Mouse (Mus musculus) forebrain, embryonic 13.5 days (tissue): ENCODE measurements around the gene Klf13. TPM values are rescaled to one million over a fixed set of nuclear protein-coding genes. Genes with fewer than 3 reads are reported as not detected.

Experiments
- ATAC-seq: fragments of 200-750 bp; cut with Nextera tagmentation; 2 replicates; pipeline ENCODE4 v1.8.0; 2017
- H3K27ac ChIP-seq: fragments of 300-500 bp; sonication (generic); 2 replicates; pipeline ENCODE4 v1.5.1; 2015; ENCODE audit warnings: inconsistent platforms, mild to moderate bottlenecking, moderate library complexity
- H3K27me3 ChIP-seq: fragments of 300-500 bp; sonication (generic); 2 replicates; pipeline ENCODE4 v1.6.1; 2015; ENCODE audit warnings: mild to moderate bottlenecking, inconsistent platforms
- H3K36me3 ChIP-seq: fragments of 300-500 bp; sonication (generic); 2 replicates; pipeline ENCODE4 v1.6.1; 2015; ENCODE audit warnings: mild to moderate bottlenecking, inconsistent platforms; ENCODE audit not compliant: poor library complexity, severe bottlenecking
- H3K4me1 ChIP-seq: fragments of 300-500 bp; sonication (generic); 2 replicates; pipeline ENCODE4 v1.6.1; 2015; ENCODE audit warnings: inconsistent platforms
- H3K4me2 ChIP-seq: fragments of 300-500 bp; sonication (generic); 2 replicates; pipeline ENCODE4 v1.6.1; 2015; ENCODE audit warnings: inconsistent platforms, mild to moderate bottlenecking, moderate library complexity
- H3K4me3 ChIP-seq: fragments of 300-500 bp; sonication (generic); 2 replicates; pipeline ENCODE4 v1.5.1; 2015; ENCODE audit warnings: mild to moderate bottlenecking, inconsistent platforms
- H3K9ac ChIP-seq: fragments of 300-500 bp; sonication (generic); 2 replicates; pipeline ENCODE4 v1.6.1; 2015; ENCODE audit warnings: mild to moderate bottlenecking, inconsistent platforms
- H3K9me3 ChIP-seq: fragments of 300-500 bp; sonication (generic); replicated peaks from 2 replicates; pipeline ENCODE4 v1.6.1; 2016; ENCODE audit warnings: inconsistent platforms
- WGBS: fragments of 180-500 bp; shearing (Covaris S2); methylation state at CpG from one replicate; pipeline ENCODE4 v1.1.7; 2015; 5-methylcytosine and 5-hydroxymethylcytosine counted together
- polyA plus RNA-seq: library from polyadenylated mRNA; unstranded; fragments of >200 nt; fragmentation: Nextera tagmentation; extraction: Ambion mirVana; gene quantifications from 2 replicates; pipeline ENCODE4 v1.2.1, GENCODE M21; 2015

Klf13 gene
- polyA plus RNA-seq, 1 experiment from 2014 or later: 33.5 TPM

- Histone ChIP-seq H3K4me1 (0 out of 2 replicates have a peak, but pooled peaks cover 9% of the 10 kb centered on the region), H3K36me3 (peaks cover 35% of the 10 kb centered on the region), H3K9ac (no peak overlapping the region), H3K4me3 (no peak overlapping the region), H3K27me3 (no peaks in the 10 kb centered on the region), H3K4me2 (no peak overlapping the region), H3K9me3 (no peaks in the 10 kb centered on the region), H3K27ac (no peak overlapping the region)
- 75% methylated on average over 8 of the region's 8 CpGs for WGBS
- ATAC-seq: no peak
These were observed 51.6 kb downstream of the Klf13 start for GRCm38 (mm10) chr7:63887034-63887551.

- no peak for ATAC-seq
- no peak overlapping the region for H3K4me2 ChIP-seq
- no peak overlapping the region for H3K4me3 ChIP-seq
- H3K9me3 ChIP-seq: no peaks in the 10 kb centered on the region
- H3K9ac ChIP-seq: no peak overlapping the region
- peaks cover 18% of the 10 kb centered on the region for H3K36me3 ChIP-seq
- H3K4me1 ChIP-seq: 0 out of 2 replicates have a peak, but pooled peaks cover 7% of the 10 kb centered on the region
- H3K27me3 ChIP-seq: no peaks in the 10 kb centered on the region
- H3K27ac ChIP-seq: no peak overlapping the region
- WGBS: 91% methylated on average over 7 of the region's 7 CpGs
These were observed 53.7 kb downstream of the Klf13 start for GRCm38 (mm10) chr7:63885025-63885424.

- Histone ChIP-seq H3K27ac (no peak overlapping the region), H3K36me3 (peaks cover 2% of the 10 kb centered on the region), H3K4me1 (no peaks in the 10 kb centered on the region), H3K9ac (no peak overlapping the region), H3K4me3 (no peak overlapping the region), H3K9me3 (no peaks in the 10 kb centered on the region), H3K4me2 (no peak overlapping the region), H3K27me3 (no peaks in the 10 kb centered on the region)
- no peak for ATAC-seq
- 85% methylated on average over 7 of the region's 7 CpGs for WGBS
These were observed 56.0 kb downstream of the Klf13 start for GRCm38 (mm10) chr7:63882739-63883138.

GRCm38 (mm10) chr7:63879583-63879982 lies 59.1 kb downstream of the Klf13 start:
- no peaks in the 10 kb centered on the region for H3K36me3 ChIP-seq
- ATAC-seq: peak; percentile 52; the same call in 1 of the 2 replicates
- H3K4me2 ChIP-seq: no peak overlapping the region
- no peak overlapping the region for H3K27ac ChIP-seq
- WGBS: 85% methylated on average over 6 of the region's 6 CpGs
- H3K4me1 ChIP-seq: no peaks in the 10 kb centered on the region
- no peak overlapping the region for H3K9ac ChIP-seq
- H3K4me3 ChIP-seq: no peak overlapping the region
- no peaks in the 10 kb centered on the region for H3K27me3 ChIP-seq
- no peaks in the 10 kb centered on the region for H3K9me3 ChIP-seq

GRCm38 (mm10) chr7:63877610-63878009 lies 61.1 kb downstream of the Klf13 start:
- H3K4me1 ChIP-seq: no peaks in the 10 kb centered on the region
- H3K9ac ChIP-seq: no peak overlapping the region
- no peaks in the 10 kb centered on the region for H3K27me3 ChIP-seq
- 26% methylated on average over 14 of the region's 14 CpGs for WGBS
- H3K36me3 ChIP-seq: no peaks in the 10 kb centered on the region
- 0 out of 2 replicates have a peak overlapping the region, but pooled peaks have one; percentile 10 for H3K4me2 ChIP-seq
- H3K9me3 ChIP-seq: no peaks in the 10 kb centered on the region
- ATAC-seq: no peak
- H3K4me3 ChIP-seq: no peak overlapping the region
- no peak overlapping the region for H3K27ac ChIP-seq

- Histone ChIP-seq H3K9me3 (no peaks in the 10 kb centered on the region), H3K4me3 (no peak overlapping the region), H3K27ac (no peak overlapping the region), H3K27me3 (no peaks in the 10 kb centered on the region), H3K4me1 (no peaks in the 10 kb centered on the region), H3K9ac (no peak overlapping the region), H3K36me3 (no peaks in the 10 kb centered on the region), H3K4me2 (no peak overlapping the region)
- no peak for ATAC-seq
- WGBS: 95% methylated on average over 2 of the region's 2 CpGs
These were observed 62.1 kb downstream of the Klf13 start for GRCm38 (mm10) chr7:63876640-63877039.

- H3K36me3 ChIP-seq: no peaks in the 10 kb centered on the region
- no peaks in the 10 kb centered on the region for H3K9me3 ChIP-seq
- no peak for ATAC-seq
These were observed 63.0 kb downstream of the Klf13 start for GRCm38 (mm10) chr7:63875686-63876085.

GRCm38 (mm10) chr7:63873880-63874279 lies 64.8 kb downstream of the Klf13 start:
- Histone ChIP-seq H3K4me3 (no peak overlapping the region), H3K4me2 (no peak overlapping the region), H3K27ac (no peak overlapping the region), H3K36me3 (no peaks in the 10 kb centered on the region), H3K4me1 (no peaks in the 10 kb centered on the region), H3K9me3 (no peaks in the 10 kb centered on the region), H3K27me3 (no peaks in the 10 kb centered on the region), H3K9ac (no peak overlapping the region)
- 75% methylated on average over 12 of the region's 12 CpGs for WGBS
- no peak for ATAC-seq

More at GRCm38 (mm10) chr7:63875686-63876085, 63.0 kb downstream of the Klf13 start:
- Histone ChIP-seq H3K4me1 (no peaks in the 10 kb centered on the region), H3K9ac (no peak overlapping the region), H3K4me2 (no peak overlapping the region), H3K27me3 (no peaks in the 10 kb centered on the region), H3K4me3 (no peak overlapping the region), H3K27ac (no peak overlapping the region)

- no peaks in the 10 kb centered on the region for H3K4me1 ChIP-seq
- H3K9me3 ChIP-seq: no peaks in the 10 kb centered on the region
- H3K4me2 ChIP-seq: no peak overlapping the region
- no peak for ATAC-seq
- no peak overlapping the region for H3K9ac ChIP-seq
- H3K36me3 ChIP-seq: no peaks in the 10 kb centered on the region
- WGBS: 81% methylated on average over 6 of the region's 6 CpGs
- H3K4me3 ChIP-seq: no peak overlapping the region
- H3K27ac ChIP-seq: no peak overlapping the region
- H3K27me3 ChIP-seq: no peaks in the 10 kb centered on the region
These were observed 67.0 kb downstream of the Klf13 start for GRCm38 (mm10) chr7:63871698-63872097.

GRCm38 (mm10) chr7:63868356-63868918 lies 70.3 kb downstream of the Klf13 start:
- Histone ChIP-seq H3K27me3 (no peaks in the 10 kb centered on the region), H3K4me1 (no peaks in the 10 kb centered on the region), H3K36me3 (no peaks in the 10 kb centered on the region), H3K27ac (no peak overlapping the region), H3K9me3 (no peaks in the 10 kb centered on the region), H3K9ac (no peak overlapping the region), H3K4me3 (no peak overlapping the region), H3K4me2 (no peak overlapping the region)
- WGBS: 72% methylated on average over 6 of the region's 6 CpGs
- no peak for ATAC-seq

GRCm38 (mm10) chr7:63865911-63866310 lies 72.8 kb downstream of the Klf13 start:
- Histone ChIP-seq H3K9ac (no peak overlapping the region), H3K36me3 (no peaks in the 10 kb centered on the region), H3K27me3 (no peaks in the 10 kb centered on the region), H3K4me3 (no peak overlapping the region), H3K4me2 (no peak overlapping the region), H3K27ac (no peak overlapping the region), H3K9me3 (no peaks in the 10 kb centered on the region), H3K4me1 (no peaks in the 10 kb centered on the region)
- WGBS: 97% methylated on average over 4 of the region's 4 CpGs
- ATAC-seq: no peak

- 91% methylated on average over 1 of the region's 1 CpGs for WGBS
- no peak overlapping the region for H3K9ac ChIP-seq
- no peaks in the 10 kb centered on the region for H3K9me3 ChIP-seq
- H3K27ac ChIP-seq: no peak overlapping the region
- H3K4me2 ChIP-seq: no peak overlapping the region
- no peak overlapping the region for H3K4me3 ChIP-seq
- H3K4me1 ChIP-seq: peaks cover 5% of the 10 kb centered on the region; the same call in 1 of the 2 replicates
- H3K36me3 ChIP-seq: no peaks in the 10 kb centered on the region
- no peaks in the 10 kb centered on the region for H3K27me3 ChIP-seq
- ATAC-seq: no peak
These were observed 75.7 kb downstream of the Klf13 start for GRCm38 (mm10) chr7:63863046-63863445.

GRCm38 (mm10) chr7:63861123-63861522 lies 77.6 kb downstream of the Klf13 start:
- 89% methylated on average over 6 of the region's 6 CpGs for WGBS

More at GRCm38 (mm10) chr7:63861123-63861522, 77.6 kb downstream of the Klf13 start:
- no peaks in the 10 kb centered on the region for H3K27me3 ChIP-seq
- no peak overlapping the region for H3K9ac ChIP-seq
- no peak overlapping the region for H3K27ac ChIP-seq
- peaks cover 5% of the 10 kb centered on the region; the same call in 1 of the 2 replicates for H3K4me1 ChIP-seq
- H3K9me3 ChIP-seq: no peaks in the 10 kb centered on the region
- H3K4me2 ChIP-seq: no peak overlapping the region
- no peak overlapping the region for H3K4me3 ChIP-seq
- no peaks in the 10 kb centered on the region for H3K36me3 ChIP-seq
- ATAC-seq: no peak
